Mouse (Mus musculus) liver, embryonic 14.5 days (tissue): ENCODE data around the gene Cdk8. TPM values are rescaled to one million over a fixed set of nuclear protein-coding genes. Genes with fewer than 3 reads are reported as not detected.
"Not testable (repeated sequence)": the region's sequence is repeated elsewhere in the genome, so short reads cannot be mapped to it uniquely, and the experiment has no call there.

Experiments used
- ATAC-seq: fragments of 200-750 bp; cut with Nextera tagmentation; 2 replicates; pipeline ENCODE4 v1.8.0; 2017; ENCODE audit warnings: moderate number of reproducible peaks, mild to moderate bottlenecking, moderate library complexity; ENCODE audit not compliant: insufficient read depth
- DNase-seq, 3 experiments: peaks; one replicate each; pipeline ENCODE4 v3.0.0-alpha.2; 2012 to 2013; ENCODE audit warnings: low read depth in 3 of 3, low spot score in 3 of 3
- H3K27ac ChIP-seq: fragments of 300-500 bp; sonication (generic); 2 replicates; pipeline ENCODE4 v1.5.1; 2014; ENCODE audit warnings: moderate library complexity, mild to moderate bottlenecking, control low read depth, inconsistent platforms
- H3K27me3 ChIP-seq: fragments of 300-500 bp; sonication (generic); 2 replicates; pipeline ENCODE4 v1.6.1; 2014; ENCODE audit warnings: mild to moderate bottlenecking, low read length, moderate library complexity; ENCODE audit not compliant: control insufficient read depth, insufficient read depth
- H3K36me3 ChIP-seq: fragments of 300-500 bp; sonication (generic); replicated peaks from 2 replicates; pipeline ENCODE4 v1.6.1; 2014; ENCODE audit warnings: low read depth; ENCODE audit not compliant: control insufficient read depth, insufficient read depth
- H3K4me1 ChIP-seq, 2 experiments: fragments of 200-500 bp in 1 of 2; fragments of 300-500 bp in 1 of 2; sonication (generic) in 1 of 2; replicated peaks; 2 replicates each; pipeline ENCODE4 v1.6.1; 2012 to 2014; ENCODE audit warnings: antibody characterized with exemption in 1 of 2, inconsistent platforms in 1 of 2, low read length in 1 of 2; ENCODE audit not compliant: control insufficient read depth in 2 of 2, insufficient read depth in 2 of 2
- H3K4me2 ChIP-seq: fragments of 300-500 bp; sonication (generic); 2 replicates; pipeline ENCODE4 v1.6.1; 2014; ENCODE audit warnings: low read depth, mild to moderate bottlenecking, control low read depth, moderate library complexity
- H3K4me3 ChIP-seq, 2 experiments: fragments of 200-500 bp in 1 of 2; fragments of 300-500 bp in 1 of 2; sonication (generic) in 1 of 2; 2 replicates each; pipeline ENCODE4 v1.5.1; 2012 to 2014; ENCODE audit warnings: low read depth in 2 of 2, low read length in 2 of 2, mild to moderate bottlenecking in 2 of 2, control low read depth in 1 of 2, inconsistent platforms in 1 of 2, moderate library complexity in 1 of 2; ENCODE audit not compliant: insufficient read depth in 1 of 2
- H3K9ac ChIP-seq: fragments of 300-500 bp; sonication (generic); replicated peaks from 2 replicates; pipeline ENCODE4 v1.6.1; 2014; ENCODE audit warnings: mild to moderate bottlenecking, control low read depth, moderate library complexity
- H3K9me3 ChIP-seq: fragments of 300-500 bp; sonication (generic); 2 replicates; pipeline ENCODE4 v1.6.1; 2016; ENCODE audit warnings: low read length, mixed read lengths; ENCODE audit not compliant: control insufficient read depth
- CTCF ChIP-seq: IDR thresholded peaks from 2 replicates; pipeline ENCODE4 v1.5.1; 2016; ENCODE audit warnings: antibody characterized with exemption, low read depth, control low read depth
- EP300 ChIP-seq: IDR thresholded peaks from 2 replicates; pipeline ENCODE4 v1.6.1; 2016; ENCODE audit warnings: antibody characterized with exemption, low read depth
- WGBS: fragments of 180-500 bp; shearing (Covaris S2); extraction: QIAGEN DNeasy Blood & Tissue Kit; methylation state at CpG from one replicate; pipeline ENCODE4 v1.1.7; 2014; ENCODE audit not compliant: insufficient replicate concordance; 5-methylcytosine and 5-hydroxymethylcytosine counted together
- polyA plus RNA-seq, 2 experiments: library from polyadenylated mRNA; depleted of rRNA in 1 of 2; stranded (reverse) in 1 of 2; unstranded in 1 of 2; fragments of >200 nt; fragmentation: Nextera tagmentation in 1 of 2; extraction: Ambion mirVana in 1 of 2; gene quantifications; 2 replicates each; pipeline versions ENCODE4 v1.2.1 to v1.2.3; 2012 to 2014

Cdk8 gene
- 36.6 and 42.5 TPM in 2 replicates for polyA plus RNA-seq (2012; rRNA removed)
- 25.8 and 28.5 TPM in 2 replicates for polyA plus RNA-seq (2014; fragmentation: Nextera tagmentation; extraction: Ambion mirVana)

DNA sequence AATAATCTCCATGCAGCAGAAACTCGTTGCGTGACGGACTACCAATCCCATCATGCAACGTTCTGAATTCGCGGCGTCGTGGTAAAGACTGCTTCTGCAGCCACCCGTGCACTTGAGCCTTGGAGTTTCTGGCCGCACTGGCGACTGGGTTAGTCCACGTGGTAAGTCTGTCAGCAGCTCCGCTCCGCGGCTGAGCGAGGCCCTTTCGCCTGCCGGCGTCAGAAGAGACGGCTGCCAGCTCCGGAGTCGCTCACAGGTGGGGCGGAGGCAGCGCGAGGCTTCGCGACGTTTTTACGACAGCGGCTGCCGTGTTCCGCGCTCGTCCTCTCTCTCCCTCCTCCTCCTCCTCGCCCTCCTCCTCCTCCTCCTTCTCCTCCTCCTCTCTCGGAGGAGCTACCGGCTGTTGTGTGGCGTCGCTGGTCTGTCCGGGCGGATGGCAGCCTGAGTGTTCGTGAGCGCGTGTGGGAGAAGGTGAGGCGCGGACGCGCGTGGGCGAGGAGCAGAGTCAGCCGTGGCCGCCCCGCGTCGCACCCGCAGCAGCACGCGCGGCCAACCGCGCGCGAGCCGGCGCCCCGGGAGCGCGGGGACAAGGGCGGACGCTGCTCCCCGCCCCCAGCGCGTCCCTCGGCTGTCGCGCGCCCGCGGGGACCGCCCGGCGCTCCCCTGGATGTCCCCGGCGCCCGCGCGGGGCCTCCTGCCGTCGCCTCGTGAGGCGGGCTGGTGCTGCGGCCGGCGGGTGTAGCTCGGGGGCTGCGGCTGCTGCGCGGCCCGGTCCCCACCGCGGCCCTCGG is at the start of gene Cdk8:
TSS of gene Cdk8 (plus strand) at position 367 of the 791 bp plus-strand sequence.
- ATAC-seq (peak; percentile 91), DNase-seq (peak; percentile 91)
- Histone ChIP-seq H3K36me3 (peaks cover 5% of the 10 kb centered on the region), H3K9me3 (no peaks in the 10 kb centered on the region), H3K27me3 (no peaks in the 10 kb centered on the region), H3K27ac (peak within 1 kb of the TSS; percentile 73), H3K4me2 (peak within 1 kb of the TSS; percentile 93), H3K9ac (peak within 1 kb of the TSS; percentile 89), H3K4me1 (peaks cover 20 to 21% of the 10 kb centered on the region in 2 experiments), H3K4me3 (peak within 1 kb of the TSS; percentile 85 to 98)
- TF ChIP-seq EP300 (no peak), CTCF (0 out of 2 replicates have a peak, but pooled peaks have one; percentile 7)
- WGBS = under 1% methylated on average over 90 of the region's 102 CpGs

DNA sequence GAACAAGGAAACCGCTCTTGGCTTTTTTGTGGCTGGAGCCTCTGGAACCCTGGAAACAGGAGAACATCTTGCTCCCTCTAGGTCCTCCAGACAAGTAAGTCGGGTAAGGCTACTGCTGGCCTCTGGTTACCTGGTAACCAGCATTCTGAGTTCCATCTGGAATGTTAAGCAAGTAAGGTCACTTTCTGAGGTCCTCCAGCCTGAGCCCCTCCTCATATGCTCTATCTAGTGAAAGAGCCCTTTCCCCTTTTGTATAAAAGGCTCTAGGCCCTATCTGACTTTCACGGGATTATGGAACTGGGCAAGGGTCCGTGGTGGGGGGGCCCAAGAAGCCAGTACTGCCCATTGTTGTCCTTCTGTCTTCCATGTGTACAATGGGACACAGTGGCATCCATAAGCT is 45.8 kb upstream of the Cdk8 start, which contains the start of gene 1700001J03Rik:
TSS of gene 1700001J03Rik (minus strand) at position 101 of the 400 bp plus-strand sequence.
- not testable (repeated sequence) for H3K36me3 ChIP-seq, H3K27me3 ChIP-seq, H3K4me2 ChIP-seq, H3K27ac ChIP-seq, ATAC-seq, H3K9me3 ChIP-seq, H3K9ac ChIP-seq, DNase-seq, H3K4me3 ChIP-seq, H3K4me1 ChIP-seq
- whole genome bisulfite sequencing = 56% methylated on average over 4 of the region's 4 CpGs

DNA sequence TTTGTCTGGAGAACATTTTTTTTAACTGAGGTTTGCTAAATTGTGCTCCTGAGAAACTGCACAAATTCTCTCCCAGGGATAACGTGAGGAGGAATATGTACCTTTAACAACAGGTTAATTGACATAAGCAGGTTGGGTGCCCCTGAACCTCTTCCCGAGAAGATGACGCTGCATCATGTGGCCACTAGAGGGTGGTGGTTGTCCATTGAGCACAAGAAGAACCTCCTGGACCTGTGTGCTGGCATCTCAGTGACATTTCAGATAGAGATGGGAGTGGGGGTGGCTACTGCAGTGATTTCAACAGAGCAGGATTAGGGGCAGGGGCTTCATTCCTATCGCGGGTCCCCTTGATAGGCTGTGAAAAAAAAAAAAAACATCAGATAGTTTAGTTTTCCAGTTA is 43.6 kb upstream of the Cdk8 start:
- H3K4me2 ChIP-seq, H3K4me3 ChIP-seq, H3K9me3 ChIP-seq, ATAC-seq, H3K36me3 ChIP-seq, H3K27ac ChIP-seq, H3K27me3 ChIP-seq, H3K4me1 ChIP-seq, H3K9ac ChIP-seq: not testable (repeated sequence)
- DNase-seq = peak; percentile 28 to 41 (median 37)
- peak; percentile 86 for TF ChIP-seq CTCF
- 14% methylated on average over 5 of the region's 5 CpGs for WGBS

DNA sequence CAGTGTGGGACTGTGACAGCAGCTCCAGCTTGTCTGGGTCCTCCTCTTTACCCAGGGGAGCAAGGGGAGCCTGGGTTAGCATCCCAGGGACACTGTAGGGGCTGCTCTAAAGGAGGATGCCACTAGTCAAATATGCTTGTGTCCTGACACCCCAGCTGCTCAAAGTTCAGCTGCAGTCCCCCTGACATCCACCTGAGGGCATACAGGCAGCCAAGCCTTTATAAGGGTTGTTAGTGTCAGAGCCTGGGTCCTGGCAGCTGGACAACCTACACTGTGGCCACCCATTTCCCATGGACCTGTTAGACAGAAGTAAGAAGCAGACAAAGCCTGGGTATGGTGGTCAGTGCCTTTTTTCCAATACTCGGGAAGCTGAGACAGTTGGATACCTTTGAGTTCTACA is 42.9 kb upstream of the Cdk8 start:
- H3K4me2 ChIP-seq = no peak overlapping the region
- H3K9me3 ChIP-seq = no peaks in the 10 kb centered on the region
- WGBS = 65% methylated on average over 1 of the region's 1 CpGs
- H3K36me3 ChIP-seq = no peaks in the 10 kb centered on the region
- H3K9ac ChIP-seq = no peak overlapping the region
- no peaks in the 10 kb centered on the region for H3K4me1 ChIP-seq
- no peak overlapping the region for H3K4me3 ChIP-seq
- no peak for ATAC-seq
- no peak for DNase-seq
- TF ChIP-seq CTCF (peak; percentile 60), EP300 (no peak)
- no peaks in the 10 kb centered on the region for H3K27me3 ChIP-seq
- H3K27ac ChIP-seq = no peak overlapping the region

DNA sequence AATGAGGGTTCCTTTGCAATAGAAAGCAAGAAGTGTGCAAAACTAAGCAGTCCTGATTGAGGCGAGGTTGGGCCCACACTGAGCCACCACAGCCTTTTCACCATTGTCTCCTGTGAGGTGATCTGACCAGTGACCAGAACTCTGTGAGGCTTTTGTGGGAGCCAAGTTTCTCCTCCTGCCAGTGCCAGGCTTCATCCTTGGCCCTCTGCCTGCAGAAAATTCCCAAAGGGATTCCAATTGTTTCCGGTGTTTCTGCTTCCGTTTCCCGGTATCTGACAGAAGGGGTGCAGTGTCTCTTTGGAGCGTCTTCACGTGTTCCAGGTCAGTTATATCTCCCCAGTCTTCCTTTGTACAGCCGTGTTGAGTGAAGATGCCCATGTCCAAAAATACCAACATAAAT is 42.3 kb upstream of the Cdk8 start:
- no peak overlapping the region for H3K4me3 ChIP-seq
- no peak for ATAC-seq
- TF ChIP-seq EP300 = no peak
- no peak for TF ChIP-seq CTCF
- WGBS = 69% methylated on average over 7 of the region's 7 CpGs
- H3K27me3 ChIP-seq = no peaks in the 10 kb centered on the region
- no peak overlapping the region for H3K9ac ChIP-seq
- no peaks in the 10 kb centered on the region for H3K36me3 ChIP-seq
- no peak overlapping the region for H3K27ac ChIP-seq
- no peaks in the 10 kb centered on the region for H3K9me3 ChIP-seq
- H3K4me1 ChIP-seq = no peaks in the 10 kb centered on the region
- no peak for DNase-seq
- H3K4me2 ChIP-seq = no peak overlapping the region
